Mouse (Mus musculus): Measurements from ENCODE around the gene Rab8a. TPM values are rescaled to one million over a fixed set of nuclear protein-coding genes. Genes with fewer than 3 reads are reported as not detected.
A peak's percentile ranks its signal among the peaks of the same experiment; 100 is the strongest.
"Not testable (repeated sequence)": the region's sequence is repeated elsewhere in the genome, so short reads cannot be mapped to it uniquely, and the experiment has no call there.

The Rab8a gene
- total RNA-seq (2015): 34.3 and 47.3 TPM in 2 replicates
- 329 and 425 TPM in 2 replicates for total RNA-seq (2017)

DNA sequence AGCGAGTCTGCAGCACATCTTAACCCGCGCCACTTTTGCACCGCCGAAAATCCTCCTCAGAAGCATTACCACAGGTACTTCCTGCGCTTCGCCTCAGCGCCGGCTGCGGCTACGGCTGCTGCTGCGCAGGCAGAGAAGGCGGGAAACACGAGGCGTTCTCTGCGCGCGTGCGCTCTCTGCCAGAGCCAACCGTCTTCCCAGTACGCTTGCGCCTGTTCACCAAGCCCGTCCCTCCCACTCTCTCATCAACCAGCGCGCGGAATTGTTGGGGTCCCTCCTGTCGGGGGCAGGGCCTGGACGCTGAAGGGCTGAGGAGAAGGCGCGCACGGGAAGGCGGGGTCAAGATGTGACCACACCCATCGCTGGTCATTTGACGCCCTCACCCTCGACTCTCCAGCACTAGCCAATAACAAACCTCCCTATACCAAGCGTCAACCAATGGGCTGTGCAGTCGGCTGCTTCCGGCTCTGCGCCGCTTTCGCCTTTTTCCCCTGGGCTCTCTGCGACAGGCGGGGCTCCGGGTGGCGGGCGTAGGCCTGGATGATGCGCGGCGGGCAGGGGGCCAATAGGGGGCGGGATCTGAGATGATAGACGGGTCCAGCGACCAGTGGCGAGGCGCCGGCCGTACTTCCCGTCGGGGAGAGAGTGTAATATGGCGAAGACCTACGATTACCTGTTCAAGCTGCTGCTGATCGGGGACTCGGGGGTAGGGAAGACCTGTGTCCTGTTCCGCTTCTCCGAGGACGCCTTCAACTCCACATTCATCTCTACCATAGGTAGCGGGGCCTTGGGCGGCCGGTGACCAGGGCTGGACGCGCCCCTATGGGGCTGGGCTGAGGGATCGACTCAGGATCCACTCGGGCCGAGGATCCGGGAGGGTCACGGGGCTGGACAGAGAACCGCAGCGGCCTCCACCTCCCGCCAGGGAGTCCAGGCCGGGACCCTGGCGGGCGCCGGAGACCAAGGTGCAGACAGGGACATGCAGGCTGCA, at the start of gene Rab8a:
Gene Rab8a (plus strand): TSS at position 494 of the 991 bp plus-strand sequence.
- ATAC-seq (replicated peaks; ENCODE audit: poor library complexity): peak; percentile 90

DNA sequence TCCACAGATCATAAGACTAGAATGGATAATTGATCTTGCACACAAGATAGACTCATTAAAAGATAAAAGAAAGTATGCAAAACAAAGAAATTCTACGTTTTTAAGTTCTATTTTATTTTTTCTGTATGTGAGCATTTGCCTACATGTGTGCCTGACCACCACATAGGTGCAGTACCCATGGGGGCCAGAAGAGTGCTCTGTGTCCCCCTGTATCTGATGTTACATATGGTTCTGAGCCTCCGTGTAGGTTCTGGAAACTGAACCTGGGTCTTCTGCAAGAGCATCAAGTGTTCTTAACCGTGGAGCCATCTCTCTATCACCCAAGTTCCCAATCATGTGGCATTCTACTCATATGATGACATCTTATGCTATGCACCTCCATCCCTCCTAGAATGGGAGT, 48.5 kb upstream of the Rab8a start:
- no peak for ATAC-seq (replicated peaks; ENCODE audit: poor library complexity)

DNA sequence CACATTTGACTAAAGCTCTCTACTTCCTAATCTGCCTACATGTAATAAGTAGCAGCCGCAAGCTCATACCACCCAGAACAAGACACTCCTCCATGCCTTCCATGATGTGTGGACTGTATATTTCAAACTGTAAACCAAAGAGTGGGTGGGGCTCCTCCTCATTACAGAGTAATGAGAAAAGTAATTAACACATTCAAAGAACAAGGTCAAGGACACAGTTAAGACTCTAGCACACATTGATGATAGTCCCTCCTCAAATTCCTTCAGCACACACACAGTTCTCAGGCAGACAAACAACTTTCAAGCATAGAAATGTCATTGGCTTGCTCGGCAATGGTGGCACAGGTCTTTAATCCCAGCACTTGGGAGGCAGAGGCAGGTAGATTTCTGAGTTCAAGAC, 45.8 kb upstream of the Rab8a start:
- no peak for ATAC-seq (replicated peaks; ENCODE audit: poor library complexity)

DNA sequence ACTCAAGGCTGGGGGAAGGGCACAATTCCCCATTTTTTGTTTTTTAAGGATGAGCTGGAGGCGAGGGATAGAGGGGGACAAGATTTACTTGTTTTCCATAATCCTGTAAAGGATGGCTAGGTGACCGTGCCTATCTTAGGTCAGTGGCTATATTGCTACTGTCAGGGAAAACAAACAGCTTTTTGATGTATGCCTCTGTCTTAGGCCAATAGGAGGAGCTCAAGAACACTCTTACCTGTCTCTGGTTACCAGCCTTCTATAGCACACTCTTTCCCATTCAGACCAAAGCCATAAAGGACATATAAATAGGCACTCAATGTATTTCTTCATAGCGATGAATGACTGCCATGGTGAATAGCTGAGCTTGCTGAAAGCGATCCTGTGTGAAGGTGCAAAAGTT, 42.4 kb upstream of the Rab8a start:
- no peak for ATAC-seq (replicated peaks; ENCODE audit: poor library complexity)

DNA sequence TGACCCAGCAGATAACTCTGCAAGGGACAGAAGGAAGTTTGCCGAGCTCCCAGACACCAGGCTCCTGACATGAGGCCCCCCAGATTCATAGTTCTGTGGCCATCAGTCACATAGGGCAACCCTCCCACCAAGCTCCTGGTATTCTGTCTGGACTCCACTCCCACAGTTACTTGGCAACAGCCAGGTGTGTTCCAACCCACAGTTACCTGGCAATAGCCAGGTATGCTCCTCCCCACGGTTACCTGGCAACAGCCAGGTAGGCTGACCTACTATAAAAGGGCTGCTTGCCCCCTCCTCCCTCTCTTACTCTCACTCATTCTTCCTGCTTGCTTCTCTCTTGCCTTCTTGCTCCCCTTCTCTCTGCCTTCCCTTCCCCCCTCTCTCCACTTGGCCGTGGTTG, 39.5 kb upstream of the Rab8a start:
- not testable (repeated sequence) for ATAC-seq (replicated peaks; ENCODE audit: poor library complexity)

DNA sequence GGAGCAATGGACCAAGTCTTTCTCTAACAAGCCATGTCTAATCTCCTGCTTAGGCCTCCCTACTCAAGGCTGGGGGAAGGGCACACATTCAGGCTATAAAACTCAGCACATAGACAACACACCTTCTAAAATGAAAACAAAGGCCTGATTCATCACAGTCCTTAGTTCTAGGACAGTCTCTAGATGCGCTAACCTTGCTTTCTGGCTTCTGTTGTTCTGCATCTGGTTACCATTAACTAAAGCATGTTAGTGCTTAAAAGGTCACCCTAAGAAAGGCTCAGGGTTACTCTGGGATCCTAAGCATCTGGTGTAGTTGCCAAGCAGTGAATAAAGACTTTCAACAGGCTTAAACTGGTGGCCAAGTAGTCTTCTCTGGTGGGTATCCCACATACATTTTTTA, 39.0 kb upstream of the Rab8a start:
- no peak for ATAC-seq (replicated peaks; ENCODE audit: poor library complexity)

DNA sequence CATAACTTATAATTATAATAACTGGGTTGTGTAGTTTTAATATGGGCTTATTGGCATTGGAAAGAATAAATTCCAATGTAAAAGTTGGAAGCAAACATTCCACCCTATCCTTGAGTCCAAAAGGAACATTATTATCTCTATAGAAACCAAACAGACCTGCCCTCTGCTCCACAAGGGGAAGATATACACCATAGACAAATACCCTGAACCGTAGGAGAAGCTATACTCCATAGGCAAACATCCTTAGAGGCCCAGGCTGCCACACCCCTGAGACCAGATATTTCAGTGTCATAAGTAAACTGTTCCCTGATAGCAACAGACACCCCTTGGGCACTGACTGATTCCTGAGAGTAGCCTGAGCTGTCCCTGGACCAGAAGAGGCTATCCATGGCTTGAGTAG, 33.2 kb upstream of the Rab8a start:
- ATAC-seq (replicated peaks; ENCODE audit: poor library complexity): no peak

DNA sequence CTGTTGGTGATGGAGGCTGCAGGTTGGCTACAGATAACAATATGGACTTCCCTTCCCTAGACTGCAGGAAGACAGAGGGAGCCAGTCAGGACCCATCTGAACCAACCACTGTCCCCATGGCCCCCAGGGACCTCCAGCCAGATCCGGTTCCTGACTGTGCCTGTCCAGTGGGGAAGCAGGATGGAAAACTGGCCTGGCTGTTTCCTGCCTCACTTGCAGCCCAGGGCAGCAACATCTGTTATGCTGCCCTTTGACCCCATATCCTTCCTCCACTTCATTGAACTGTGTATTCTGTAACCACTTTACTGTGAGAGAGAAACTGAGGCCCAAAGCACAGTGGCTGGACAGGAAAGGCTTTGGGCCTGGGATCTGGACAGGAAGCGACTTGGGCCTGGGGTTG, 29.7 kb upstream of the Rab8a start:
- no peak for ATAC-seq (replicated peaks; ENCODE audit: poor library complexity)

DNA sequence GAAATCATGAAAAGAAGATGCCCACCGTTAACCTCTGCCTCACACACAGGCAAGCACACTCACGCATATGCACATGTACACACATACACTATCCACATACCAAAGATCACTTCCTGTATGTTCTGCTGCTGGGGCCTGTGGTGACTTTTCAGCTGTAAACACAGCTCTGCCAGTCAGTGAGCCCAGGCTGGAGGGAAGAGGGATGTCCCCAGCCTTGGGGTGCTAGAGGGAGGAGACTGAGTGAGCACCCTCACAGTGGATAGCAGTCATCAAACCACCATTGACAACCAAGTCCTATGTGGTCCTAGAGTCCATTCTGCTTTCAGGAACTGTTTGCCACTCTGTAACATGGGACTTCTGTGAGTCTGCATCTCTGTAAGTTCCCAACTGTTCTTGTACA, 29.1 kb upstream of the Rab8a start:
- ATAC-seq (replicated peaks; ENCODE audit: poor library complexity): no peak; the same call in 1 of the 2 replicates

DNA sequence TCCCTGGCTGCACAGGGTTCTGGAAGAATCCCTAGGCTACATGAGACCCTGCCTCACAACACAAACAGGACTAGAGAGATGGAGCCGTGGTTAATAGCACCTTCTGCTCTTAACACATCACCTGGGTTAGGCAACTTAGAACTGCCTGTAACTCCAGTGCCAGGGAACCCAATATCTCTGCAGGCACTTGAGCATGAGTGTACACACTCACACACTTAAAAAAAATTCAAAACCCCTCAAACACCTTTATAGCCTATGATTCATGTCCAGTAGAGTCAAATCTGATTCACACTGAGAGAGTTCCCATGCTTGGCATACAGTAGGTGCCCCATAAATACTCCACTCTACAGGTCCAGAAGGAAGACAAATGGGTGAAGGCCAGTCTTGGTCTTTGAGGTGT, 28.6 kb upstream of the Rab8a start:
- ATAC-seq (replicated peaks; ENCODE audit: poor library complexity): no peak

DNA sequence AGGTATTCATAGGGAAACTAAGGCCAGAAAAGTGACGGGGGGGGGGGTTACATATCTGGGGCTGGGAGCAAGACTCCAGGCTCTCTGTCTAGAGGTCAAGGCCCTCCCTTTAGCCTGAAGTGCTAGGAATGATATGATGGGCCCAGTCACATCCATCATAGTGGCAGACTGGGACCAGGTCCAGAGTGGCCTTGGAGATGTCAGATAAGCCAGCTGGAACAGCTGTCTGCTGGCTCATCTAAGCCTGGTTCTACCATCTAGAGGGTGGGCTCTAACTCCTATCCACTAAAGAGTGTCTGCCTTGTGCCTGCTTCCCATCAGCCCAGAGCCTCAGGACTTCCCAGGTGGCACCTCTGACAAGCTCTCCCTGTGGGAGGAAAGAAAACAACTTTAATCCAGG, 28.1 kb upstream of the Rab8a start:
- no peak for ATAC-seq (replicated peaks; ENCODE audit: poor library complexity)

DNA sequence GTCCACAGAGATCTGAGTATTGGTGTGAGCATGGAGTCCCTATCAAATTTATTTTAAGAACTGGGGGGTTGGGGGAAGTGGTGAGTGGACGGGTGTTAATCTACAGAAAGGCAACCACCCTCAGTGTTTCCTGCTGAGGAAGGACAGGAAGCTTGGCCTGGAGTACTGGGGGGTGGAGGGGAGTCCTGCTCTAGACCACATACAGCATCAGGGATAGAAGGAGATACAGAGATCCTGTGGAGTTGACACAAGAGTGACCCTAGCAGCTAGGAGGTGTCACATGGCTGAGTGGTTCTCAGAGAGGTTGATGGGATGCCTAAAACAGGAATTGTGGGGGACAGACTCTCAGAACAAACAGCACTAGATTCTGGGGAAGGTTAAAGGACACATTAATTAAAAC, 27.5 kb upstream of the Rab8a start:
- ATAC-seq (replicated peaks; ENCODE audit: poor library complexity): peak; percentile 42

DNA sequence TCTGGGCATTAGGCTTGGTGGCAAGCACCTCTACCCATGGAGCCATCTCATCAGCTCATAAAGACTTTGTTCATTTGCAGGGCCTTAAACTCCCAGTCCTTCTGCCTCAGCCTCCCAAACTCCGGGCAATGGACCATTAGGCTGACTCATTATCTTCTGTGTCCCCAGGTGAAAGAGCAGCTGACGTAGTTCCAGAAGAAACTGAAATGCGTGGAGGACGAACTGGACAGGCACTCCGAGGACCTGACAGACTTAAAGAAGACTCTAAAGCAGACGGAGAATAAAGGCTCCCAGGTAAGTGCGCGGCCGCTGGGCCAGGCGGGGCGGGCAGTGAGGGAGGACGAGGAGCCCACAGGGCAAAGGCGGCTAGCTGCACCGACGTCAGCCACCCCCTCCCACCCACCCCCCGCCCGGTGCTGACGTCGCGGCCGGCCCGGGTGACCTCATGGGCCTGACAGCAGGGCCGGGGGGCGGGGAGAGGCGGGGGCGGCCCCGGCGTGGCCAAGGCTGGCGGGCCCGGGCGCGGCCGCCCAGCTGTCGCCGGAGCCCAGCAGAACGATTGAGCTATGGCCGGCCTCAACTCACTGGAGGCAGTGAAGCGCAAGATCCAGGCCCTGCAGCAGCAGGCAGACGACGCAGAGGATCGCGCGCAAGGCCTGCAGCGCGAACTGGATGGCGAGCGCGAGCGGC, 26.1 kb upstream of the Rab8a start, which contains the start of gene Tpm4:
Gene Tpm4 (plus strand): TSS at position 220 of the 690 bp plus-strand sequence.
- ATAC-seq (replicated peaks; ENCODE audit: poor library complexity): 0 out of 2 replicates have a peak, but pooled peaks have one; percentile 4

DNA sequence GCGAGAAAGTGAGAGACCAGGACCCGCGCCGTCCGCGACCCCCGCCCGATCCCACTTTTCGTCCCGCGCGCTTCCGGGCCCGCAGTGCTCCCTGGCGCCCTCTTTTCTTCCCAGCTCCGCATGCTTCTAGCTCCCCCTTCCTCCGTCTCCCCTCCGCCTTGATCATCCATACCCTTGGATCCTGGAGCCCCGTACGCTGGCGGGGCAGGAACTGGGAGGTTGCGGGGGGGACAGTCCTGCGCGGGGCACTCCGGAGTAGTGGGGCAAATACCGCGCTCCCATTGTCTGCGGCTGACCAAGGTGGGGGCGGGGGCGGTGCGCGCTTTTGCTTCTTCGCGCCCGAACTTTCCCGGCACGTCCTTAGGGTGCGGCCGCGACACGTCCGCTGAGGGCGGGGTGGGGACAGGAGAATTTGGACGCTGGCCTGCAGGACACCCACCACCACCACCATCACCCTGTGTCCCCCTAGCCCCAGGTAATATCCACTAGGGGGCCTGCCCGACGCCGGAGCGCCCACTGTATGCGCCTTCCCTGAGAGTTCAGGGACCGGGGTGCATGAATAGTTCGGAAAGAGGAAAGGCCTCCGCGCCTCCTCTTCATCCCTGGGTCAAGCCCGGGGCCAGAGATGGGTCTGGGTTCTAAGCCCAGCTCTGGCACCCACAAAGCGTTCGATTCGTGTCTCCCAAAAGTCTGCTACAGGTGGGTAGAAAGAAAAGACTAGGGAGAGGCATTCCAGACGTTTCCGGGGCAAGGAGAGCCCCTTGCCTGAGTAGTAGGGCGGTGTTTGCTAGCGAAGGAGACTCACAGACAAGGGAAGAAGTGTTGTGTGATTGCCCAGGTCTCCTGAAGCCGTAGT, 25.3 kb upstream of the Rab8a start:
- peak; percentile 11; the same call in 1 of the 2 replicates for ATAC-seq (replicated peaks; ENCODE audit: poor library complexity)

DNA sequence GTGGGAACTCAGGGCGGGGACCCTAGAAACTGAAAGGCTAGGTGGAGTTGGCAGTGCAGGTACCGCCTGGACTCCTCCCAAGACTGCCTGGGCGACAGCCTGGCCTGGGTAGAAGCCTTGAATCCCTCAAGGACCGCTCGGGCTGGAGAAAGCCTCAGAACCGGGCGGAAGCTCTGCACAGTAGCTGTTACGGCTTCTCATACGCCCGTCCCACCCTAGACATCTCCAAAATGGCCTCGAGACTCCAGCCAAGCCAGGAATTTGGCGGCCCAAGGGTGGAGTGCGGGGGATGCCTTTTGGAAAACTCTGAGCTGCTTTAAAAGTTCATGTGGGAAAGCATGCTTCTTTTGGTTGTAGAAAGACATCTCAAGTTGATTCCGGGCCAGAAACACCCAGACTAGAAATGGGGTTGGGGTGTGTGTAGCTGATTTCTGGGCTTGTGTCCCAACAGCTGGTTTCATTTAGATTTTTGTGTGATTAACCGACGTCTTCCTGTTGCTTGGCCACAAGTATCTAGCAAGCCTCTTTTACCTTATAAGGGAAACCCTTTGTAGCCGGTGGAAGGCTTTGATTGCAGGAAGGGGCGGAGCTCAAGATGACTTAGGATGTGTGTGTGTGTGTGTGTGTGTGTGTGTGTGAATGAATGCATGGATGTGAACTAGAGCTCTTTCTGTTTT, 24.6 kb upstream of the Rab8a start:
- peak; percentile 70 for ATAC-seq (replicated peaks; ENCODE audit: poor library complexity)

DNA sequence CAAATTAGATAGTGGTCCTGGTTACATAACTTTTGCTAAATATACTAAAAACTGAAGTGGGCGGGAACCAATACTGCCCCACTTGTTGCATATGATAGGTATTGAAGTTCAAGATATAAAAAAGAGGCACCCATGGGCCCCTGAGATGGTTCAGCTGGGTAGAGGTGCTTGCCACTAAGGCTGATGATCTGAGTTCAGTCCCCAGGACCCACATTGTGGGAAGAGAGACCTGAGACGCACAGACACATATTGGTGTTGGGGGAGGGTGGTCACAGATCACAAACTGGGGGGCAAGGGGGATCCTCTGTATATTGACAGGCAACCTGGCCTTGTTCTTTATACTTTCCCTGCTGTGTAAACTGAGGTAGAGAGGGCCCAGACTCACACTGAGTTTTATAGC, 23.6 kb upstream of the Rab8a start:
- no peak for ATAC-seq (replicated peaks; ENCODE audit: poor library complexity)

DNA sequence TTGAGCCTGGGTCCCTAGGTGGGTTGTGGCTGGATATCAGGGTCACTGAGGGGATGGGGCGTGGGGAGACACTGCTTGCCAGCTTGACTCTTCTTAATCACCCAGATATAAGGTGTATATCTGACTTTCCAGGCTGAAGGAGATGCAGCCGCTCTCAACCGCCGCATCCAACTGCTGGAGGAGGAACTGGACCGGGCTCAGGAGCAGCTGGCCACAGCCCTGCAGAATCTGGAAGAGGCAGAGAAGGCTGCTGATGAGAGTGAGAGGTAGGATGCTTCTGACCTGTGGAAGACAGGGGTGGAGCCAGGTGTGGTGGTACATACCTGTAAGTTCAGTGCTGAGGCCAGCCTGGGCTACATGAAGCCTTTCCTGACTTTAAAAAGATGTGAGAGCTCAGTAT, 22.5 kb upstream of the Rab8a start:
- ATAC-seq (replicated peaks; ENCODE audit: poor library complexity): no peak

DNA sequence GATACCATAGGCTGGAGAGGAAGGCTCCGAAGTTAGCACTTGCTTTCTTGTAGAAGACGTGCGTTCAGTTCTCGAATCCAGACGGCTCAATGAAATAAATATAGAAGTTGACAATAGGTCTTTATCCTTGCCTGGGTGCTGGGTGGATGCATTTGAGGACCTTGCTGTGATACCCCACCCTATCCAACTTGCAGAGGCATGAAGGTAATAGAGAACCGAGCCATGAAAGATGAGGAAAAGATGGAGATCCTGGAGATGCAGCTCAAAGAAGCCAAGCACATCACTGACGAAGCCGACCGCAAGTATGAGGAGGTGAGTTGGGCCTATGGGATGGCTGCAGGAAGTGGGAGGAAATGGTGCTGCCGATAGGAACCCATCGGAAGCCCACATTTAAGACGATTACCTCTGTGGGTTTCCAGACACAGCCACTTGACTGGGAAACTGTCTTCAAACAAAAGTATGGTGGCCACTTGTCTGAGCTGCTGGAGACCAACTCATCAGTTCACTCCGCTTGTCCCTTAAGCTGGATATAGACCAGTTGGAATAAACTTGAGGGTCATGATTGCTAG, 17.7 kb upstream of the Rab8a start:
- no peak for ATAC-seq (replicated peaks; ENCODE audit: poor library complexity)

DNA sequence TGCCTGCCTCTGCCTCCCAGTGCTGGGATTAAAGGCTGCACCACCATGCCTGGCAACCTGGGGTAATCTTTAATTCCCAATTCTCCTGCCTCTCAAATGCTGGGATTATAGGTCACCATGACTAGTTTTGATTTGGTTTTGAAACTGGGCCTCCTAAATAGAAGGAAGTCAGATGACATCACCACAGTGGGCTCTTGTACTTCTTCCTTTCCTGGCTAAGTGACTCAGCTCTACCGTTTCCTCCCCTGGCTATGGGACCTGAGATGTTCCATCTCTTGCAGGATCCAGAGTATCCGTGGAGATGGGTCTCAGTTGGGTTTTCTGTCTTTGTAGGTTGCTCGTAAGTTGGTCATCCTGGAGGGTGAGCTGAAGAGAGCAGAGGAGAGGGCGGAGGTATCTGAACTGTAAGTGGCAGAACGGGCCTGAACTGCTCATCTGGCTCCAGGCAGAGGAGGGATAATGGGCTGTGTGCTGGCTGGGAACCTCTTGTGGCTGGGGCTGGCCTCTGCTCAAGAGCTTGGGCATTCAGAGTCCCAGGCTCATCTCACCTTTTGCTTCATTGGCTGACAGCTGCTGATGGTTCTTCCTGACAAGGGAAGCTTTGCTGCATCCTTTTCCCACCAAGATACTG, 16.5 kb upstream of the Rab8a start:
- peak; percentile 79 for ATAC-seq (replicated peaks; ENCODE audit: poor library complexity)

DNA sequence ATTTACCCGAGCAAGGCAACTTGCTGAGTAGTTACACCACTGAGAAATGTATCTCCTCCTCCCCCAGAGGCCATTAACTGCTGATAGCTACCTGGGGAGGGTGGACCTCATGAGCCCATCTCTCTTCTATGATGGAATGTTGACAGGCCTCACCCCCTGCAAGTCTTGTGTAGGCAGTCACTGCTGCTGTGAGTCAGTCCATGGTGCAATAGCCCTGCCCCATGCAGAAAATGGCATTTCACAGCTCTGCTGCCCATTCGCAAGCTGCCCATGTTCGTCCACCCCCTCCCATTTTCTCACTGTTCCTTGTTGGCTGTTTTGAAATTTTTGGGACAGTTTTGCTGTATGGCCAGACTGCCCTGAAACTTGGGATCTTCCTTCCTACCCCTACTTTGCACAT, 15.5 kb upstream of the Rab8a start:
- ATAC-seq (replicated peaks; ENCODE audit: poor library complexity): peak; percentile 54
